Mouse (Mus musculus) MEL (cell line): ENCODE results near the gene Tsku.

ENCODE experiments used
- CTCF ChIP-seq, 3 experiments: IDR thresholded peaks in 2 of 3; conservative IDR thresholded peaks in 1 of 3; 2 replicates each; pipeline ENCODE4 v1.5.1; 2011 to 2012; ENCODE audit warnings: low read length in 3 of 3, low read depth in 2 of 3, mild to moderate bottlenecking in 2 of 3, improper control_type of control experiment in 1 of 3, inconsistent platforms in 1 of 3, mixed read lengths in 1 of 3, moderate library complexity in 1 of 3; ENCODE audit not compliant: control insufficient read depth in 1 of 3, insufficient read depth in 1 of 3, poor library complexity in 1 of 3, severe bottlenecking in 1 of 3
- EP300 ChIP-seq, 2 experiments: IDR thresholded peaks; 2 replicates each; pipeline ENCODE4 v1.6.1; 2011; ENCODE audit warnings: improper control_type of control experiment in 2 of 2, low read length in 2 of 2, low read depth in 1 of 2, mild to moderate bottlenecking in 1 of 2
- MAZ ChIP-seq: IDR thresholded peaks from 2 replicates; pipeline ENCODE4 v1.6.1; 2012; ENCODE audit warnings: low read depth, mild to moderate bottlenecking, inconsistent platforms, low read length, improper control_type of control experiment
- TAL1 ChIP-seq: IDR thresholded peaks from 2 replicates; pipeline ENCODE4 v1.6.1; 2012; ENCODE audit warnings: mild to moderate bottlenecking, inconsistent platforms, low read length, moderate library complexity, mixed read lengths

GRCm38 (mm10) chr7:98371161-98371560 lies 10.0 kb upstream of the Tsku start:
- no peak for TF ChIP-seq TAL1
- TF ChIP-seq EP300 (IDR thresholded peaks at IDR 0.05; ENCODE audit: low read depth in 1 of 2, low read length in 2 of 2), result no peak
- TF ChIP-seq CTCF (IDR thresholded peaks at IDR 0.05 in 2 of 3, conservative IDR thresholded peaks at IDR 0.05 in 1 of 3; ENCODE audit: control insufficient read depth in 1 of 3, insufficient read depth in 1 of 3, low read depth in 2 of 3, low read length in 3 of 3, poor library complexity in 1 of 3, severe bottlenecking in 1 of 3), result no peak
- no peak for TF ChIP-seq MAZ
